Mouse (Mus musculus): ENCODE measurements around the gene Lrig2.

Lrig2 gene

DNA sequence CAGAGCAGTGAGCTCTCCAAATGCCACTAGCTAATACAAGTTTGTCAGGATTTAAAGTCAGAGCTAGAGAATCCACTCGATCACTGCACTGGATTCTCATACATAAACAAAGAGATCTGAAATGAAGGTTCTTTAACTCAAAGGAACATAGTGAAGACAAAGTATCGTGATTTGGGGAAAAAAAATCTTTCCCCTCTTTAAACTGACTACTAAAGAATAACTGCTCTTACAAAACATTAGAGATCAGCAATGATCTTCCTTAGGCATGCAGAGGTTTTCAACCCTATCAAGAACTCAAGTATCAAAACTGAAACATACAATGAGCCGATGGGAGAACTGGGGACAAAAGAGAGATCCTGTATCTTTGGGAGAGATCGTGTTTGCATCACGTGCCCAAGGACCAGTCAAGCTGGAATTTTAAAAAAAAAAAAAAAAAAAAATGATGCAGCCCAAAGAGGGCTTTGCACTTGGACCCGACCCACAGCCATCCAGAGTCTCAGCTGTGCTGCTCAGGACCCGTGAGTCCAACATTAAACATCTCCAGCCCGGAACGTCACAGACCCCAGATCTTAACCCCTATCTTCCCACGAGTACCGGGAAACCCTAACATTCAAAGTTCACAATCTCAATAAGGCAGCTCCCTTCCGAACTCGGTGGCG, 818 bp downstream of the Lrig2 start:
- DNase-seq (ENCODE audit: low read depth, low spot score) = peak; percentile 6

DNA sequence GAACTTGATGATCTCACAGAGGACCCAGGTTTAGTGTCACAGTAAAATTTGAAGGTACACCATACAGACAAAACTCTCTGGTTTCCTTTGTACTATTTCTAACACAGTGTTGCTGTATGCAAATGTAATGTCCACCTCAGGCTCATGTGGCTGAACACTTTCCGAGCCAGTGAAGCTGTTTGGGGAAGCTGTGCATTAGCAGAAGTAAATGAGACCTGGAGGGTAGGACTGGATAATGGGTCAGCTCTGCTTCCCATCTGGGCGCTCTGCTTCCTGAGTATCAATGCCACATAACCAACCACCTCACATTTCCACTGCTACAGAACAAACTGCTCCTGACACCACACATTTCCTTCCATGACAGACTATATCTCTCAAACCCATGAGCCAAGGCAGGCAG, 10.1 kb downstream of the Lrig2 start:
- no peak for DNase-seq (ENCODE audit: low read depth, low spot score)

DNA sequence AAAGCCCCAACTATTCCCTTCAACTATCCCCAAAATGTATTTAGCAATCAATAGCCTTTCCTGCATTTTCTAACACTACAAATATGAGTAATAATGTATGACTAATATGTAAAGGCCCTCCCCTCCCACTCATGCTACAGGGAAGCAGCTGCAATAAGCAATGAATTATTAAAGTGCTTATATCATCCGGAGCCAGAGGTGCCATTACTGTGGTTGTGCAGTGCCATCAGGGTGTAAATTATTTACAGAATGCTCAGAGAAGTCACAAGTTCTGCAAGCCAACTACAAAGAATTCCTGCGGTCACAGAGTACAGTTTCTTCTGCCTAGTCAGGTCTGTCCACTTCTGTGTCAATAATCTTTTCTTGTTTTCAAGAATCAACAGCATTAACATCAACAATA, 10.8 kb downstream of the Lrig2 start:
- DNase-seq (ENCODE audit: low read depth, low spot score) = no peak

GRCm38 (mm10) chr3:104496176-104496575, 15.5 kb downstream of the Lrig2 start:
- DNase-seq (ENCODE audit: low read depth, low spot score) = no peak

- no peak for DNase-seq (ENCODE audit: low read depth, low spot score)
Observed at GRCm38 (mm10) chr3:104480946-104481719, 30.6 kb downstream of the Lrig2 start.

- no peak for DNase-seq (ENCODE audit: low read depth, low spot score)
Observed at GRCm38 (mm10) chr3:104478056-104478455, 33.7 kb downstream of the Lrig2 start.

DNA sequence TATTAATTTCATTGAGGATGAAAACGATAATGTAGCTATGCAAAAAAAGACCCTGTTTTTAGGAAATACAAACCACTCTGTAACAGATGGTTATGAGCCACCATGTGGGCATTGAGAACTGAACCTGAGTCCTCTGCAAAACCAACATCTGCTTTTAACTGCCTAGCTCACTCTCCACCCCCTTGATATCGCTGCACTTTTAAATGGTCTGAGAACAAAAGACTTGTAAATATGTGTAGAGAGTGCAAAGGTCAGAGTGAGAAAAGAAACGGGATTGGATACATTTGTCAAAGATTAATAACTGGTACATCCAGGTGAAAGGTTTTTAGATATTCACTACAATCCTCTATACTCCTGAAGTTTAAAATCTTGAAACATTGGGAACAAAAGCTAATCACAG, 42.3 kb downstream of the Lrig2 start:
- no peak for DNase-seq (ENCODE audit: low read depth, low spot score)

GRCm38 (mm10) chr3:104461226-104461625, 50.5 kb downstream of the Lrig2 start:
- DNase-seq (ENCODE audit: low read depth, low spot score) = peak; percentile 31

GRCm38 (mm10) chr3:104458588-104458987, 53.1 kb downstream of the Lrig2 start:
- DNase-seq (ENCODE audit: low read depth, low spot score) = no peak

DNA sequence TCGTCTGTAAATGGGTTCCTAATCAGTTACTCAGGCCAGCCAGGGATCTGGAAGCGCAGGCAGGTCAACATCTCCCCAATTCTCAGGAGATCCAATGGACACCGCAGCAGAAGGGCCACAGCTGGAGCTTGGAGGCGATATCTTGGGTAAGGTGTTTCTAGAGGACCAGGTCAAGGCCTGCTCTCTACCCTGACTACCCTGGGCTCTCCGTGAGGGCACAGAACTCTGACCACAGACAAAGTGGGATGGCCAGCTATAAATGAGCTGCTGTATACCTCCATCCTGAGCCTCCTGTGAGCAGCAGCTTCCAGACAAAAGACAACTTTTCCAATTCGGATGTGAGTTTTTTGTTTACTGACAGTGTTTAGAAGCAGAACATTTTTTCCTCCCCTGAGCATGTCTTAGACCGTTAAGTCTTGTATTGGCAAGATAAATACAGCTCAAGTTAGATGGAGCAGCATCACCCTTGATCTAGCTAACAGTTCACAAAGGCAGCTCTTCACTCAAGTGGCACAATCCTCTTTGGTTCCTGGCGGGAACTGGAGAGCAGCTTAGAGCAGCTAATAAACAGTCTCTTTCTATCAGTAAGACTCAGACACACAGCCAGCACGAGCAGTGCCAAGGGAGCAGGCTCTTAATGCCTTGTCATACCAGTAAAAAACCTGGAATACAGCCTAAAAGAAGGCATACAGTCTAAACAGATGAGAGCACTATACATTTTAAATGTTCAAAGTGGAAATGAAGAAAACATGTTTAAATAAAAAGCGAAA, 56.0 kb downstream of the Lrig2 start:
- DNase-seq (ENCODE audit: low read depth, low spot score) = no peak

DNA sequence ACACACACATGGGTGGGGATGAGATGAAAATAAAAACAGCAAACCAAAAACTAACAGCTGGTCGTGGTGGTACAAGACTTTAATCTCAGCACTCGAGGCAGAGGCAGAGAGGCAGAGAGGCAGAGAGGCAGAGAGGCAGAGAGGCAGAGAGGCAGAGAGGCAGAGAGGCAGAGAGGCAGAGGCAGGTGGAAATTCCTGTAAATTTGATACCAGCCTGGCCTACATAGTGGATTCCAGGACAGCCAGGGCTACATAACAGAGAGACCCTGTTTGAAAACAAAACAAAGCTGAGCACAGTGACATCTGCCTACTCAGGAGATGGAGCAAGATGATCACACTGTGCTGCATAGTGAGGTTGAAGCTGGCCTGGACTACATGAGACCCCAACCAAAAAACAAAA, 64.5 kb downstream of the Lrig2 start:
- DNase-seq (ENCODE audit: low read depth, low spot score) = no peak

DNA sequence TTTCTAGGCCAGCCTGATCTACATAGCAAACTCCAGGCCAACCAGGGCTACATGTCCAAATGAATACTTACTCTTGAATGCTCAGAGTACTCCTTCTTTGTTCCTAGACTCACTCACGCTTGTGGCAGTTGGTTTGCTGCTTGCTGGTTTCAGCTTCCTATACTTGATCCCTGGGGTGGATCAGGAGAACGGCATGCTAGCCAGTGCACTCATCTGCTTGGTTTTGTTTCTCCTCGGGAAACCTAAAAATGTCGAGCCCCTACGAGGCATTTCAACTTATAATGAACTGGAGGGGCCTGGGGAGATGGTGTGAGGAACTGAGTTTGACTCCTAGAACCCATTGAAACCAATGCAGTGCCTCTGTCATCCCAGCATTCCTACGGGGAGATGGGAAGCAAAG, 65.0 kb downstream of the Lrig2 start:
- no peak for DNase-seq (ENCODE audit: low read depth, low spot score)

DNA sequence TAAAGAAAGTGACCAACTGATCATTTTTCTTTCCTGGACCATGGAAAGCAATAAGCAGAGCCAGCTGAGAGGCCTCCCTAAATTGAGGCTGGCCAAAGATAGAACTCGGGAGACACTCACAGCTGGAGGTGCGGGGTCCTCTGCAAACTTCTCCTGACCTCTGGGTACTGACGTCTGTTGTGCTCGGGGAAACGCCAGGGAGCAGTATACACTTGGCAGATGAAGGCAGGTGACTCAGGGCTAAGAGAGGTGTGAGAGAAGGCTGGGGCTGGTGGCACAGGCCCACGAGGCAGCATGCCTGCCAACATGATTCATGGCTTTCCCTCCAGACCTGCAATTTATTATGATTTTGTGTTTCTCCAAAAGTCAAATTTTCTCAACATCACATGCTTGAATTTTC, 66.1 kb downstream of the Lrig2 start:
- DNase-seq (ENCODE audit: low read depth, low spot score) = no peak

GRCm38 (mm10) chr3:104444946-104445460, 66.7 kb downstream of the Lrig2 start:
- no peak for DNase-seq (ENCODE audit: low read depth, low spot score)

- DNase-seq (ENCODE audit: low read depth, low spot score) = no peak
Observed at GRCm38 (mm10) chr3:104444082-104444481, 67.6 kb downstream of the Lrig2 start.

DNA sequence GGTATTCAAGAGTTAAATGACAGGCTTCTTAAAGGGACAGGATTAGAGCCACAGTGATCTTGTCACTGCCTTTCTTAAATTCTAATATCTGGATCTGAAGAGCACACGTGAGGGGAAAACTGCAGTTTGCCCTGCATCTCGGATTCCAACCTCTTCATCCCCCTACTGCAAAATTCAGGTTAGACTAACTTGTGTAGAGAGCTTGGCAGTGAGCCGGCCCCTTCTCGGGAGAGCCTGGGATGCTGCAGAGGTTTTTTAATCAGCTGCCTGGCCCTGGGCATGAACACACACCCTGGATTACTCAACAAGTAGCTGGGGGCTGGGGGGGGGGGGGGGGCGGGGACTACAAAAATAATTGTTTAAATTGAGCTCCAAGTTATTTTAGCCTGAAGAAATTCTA, 69.4 kb downstream of the Lrig2 start:
- DNase-seq (ENCODE audit: low read depth, low spot score) = no peak

DNA sequence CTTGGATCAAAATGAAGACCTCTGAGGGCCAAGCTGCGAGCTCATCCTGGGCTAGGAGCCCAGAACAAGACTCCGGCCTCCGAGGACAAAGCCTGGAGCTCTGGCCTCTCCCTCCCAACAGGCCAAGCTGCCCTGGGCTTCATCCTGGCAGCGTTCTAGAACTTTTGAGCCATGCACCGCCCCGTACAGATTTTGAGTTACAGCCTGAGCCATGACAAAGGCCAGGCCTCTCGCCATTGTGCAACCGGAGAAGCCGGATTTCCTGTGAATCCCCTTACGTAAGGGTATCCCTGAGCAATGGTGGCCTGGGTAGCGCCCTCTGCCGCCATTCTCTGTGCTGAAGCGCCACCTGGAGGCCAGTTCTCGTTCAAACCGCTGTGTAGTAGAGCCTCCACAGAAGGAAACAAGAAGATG, 69.8 kb downstream of the Lrig2 start:
- DNase-seq (ENCODE audit: low read depth, low spot score) = peak; percentile 93

DNA sequence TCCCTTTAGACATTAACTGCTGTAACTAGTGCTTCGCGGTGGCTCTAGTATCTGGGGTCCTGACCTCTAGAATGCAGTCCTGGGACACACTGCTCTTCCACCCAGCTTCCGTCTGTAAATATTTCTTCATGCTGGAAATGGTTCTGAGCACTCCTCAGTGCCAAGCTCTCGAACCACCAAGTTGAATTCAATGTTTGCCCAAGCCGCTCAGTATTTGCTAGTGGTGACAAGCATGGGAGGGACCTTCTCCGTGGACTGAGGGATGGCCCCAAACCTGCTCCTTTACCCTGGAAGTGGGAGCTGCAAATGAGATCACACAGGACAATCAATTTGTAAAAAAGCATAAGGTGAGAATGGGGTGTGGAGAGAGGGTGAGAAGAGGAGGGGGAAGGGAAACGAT, 70.3 kb downstream of the Lrig2 start:
- no peak for DNase-seq (ENCODE audit: low read depth, low spot score)

GRCm38 (mm10) chr3:104438777-104439176, 72.9 kb downstream of the Lrig2 start:
- no peak for DNase-seq (ENCODE audit: low read depth, low spot score)

DNA sequence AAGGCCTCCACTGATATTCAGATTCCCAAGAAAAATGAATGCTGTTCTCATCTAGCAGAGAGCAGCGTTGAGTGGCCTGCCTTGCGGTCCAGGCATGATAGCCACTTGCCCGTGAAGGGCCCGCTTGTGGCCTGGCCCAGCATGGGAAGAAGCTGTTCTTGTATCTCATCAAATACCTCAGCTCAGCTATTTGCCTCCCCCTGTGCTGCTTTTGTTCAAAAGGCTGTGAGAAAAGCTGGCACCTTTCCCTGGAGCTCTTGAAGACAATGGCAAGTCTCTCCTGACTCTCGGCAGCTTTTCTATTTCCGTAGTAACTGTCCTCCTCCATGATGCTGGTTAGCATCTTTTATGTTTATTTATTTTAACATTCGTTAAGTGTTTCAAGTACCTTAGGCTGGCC, 74.1 kb downstream of the Lrig2 start:
- DNase-seq (ENCODE audit: low read depth, low spot score) = no peak

DNA sequence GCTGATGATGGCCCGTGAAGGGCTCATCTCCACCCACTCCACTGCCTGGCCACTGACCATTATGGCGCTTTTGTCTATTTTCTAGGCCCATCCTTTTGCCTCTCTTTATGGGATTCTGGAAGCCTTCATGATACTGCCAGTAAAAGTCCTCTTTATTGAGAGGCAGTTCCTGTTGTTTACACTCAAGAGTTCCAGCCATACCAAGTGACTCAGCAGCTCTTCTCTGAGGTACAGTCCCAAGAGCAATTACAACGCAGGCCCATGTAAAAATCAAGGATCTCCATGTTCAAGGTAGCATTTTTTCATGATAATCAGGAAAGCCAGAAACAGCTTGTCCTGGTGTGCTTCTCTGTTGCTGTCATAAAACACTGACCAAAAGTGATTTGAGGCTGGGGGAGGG, 75.8 kb downstream of the Lrig2 start:
- no peak for DNase-seq (ENCODE audit: low read depth, low spot score)

GRCm38 (mm10) chr3:104434246-104434696, 77.4 kb downstream of the Lrig2 start:
- DNase-seq (ENCODE audit: low read depth, low spot score) = peak; percentile 12
